Mouse (Mus musculus) lung, adult 18-20 months (tissue): ENCODE results near the gene Foxf1.
A peak's percentile ranks its signal among the peaks of the same experiment; 100 is the strongest.

Source experiments
- DNase-seq, 2 experiments: peaks; one replicate each; pipeline ENCODE4 v3.0.0; 2022; ENCODE audit warnings: mixed read lengths in 2 of 2

The Foxf1 gene

GRCm38 (mm10) chr8:121082218-121083092 lies 1.7 kb upstream of the Foxf1 start:
- no peak for DNase-seq

GRCm38 (mm10) chr8:121083093-121083935 lies 872 bp upstream of the Foxf1 start:
- DNase-seq, result peak; percentile 83 to 86

GRCm38 (mm10) chr8:121083936-121084209 lies 313 bp upstream of the Foxf1 start:
- DNase-seq, result no peak

DNA sequence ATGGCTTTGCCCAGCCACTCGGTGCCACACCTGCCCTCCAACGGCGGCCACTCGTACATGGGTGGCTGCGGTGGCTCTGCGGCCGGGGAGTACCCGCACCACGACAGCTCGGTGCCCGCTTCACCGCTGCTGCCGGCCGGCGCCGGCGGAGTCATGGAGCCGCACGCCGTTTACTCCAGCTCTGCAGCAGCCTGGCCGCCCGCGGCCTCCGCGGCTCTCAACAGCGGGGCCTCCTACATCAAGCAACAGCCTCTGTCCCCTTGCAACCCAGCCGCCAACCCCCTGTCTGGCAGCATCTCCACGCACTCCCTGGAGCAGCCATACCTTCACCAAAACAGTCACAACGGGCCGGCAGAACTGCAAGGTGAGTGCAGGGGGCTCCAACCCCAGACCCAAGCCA lies 825 bp downstream of the Foxf1 start:
- DNase-seq, result no peak

GRCm38 (mm10) chr8:121085561-121085960 lies 1.4 kb downstream of the Foxf1 start:
- no peak for DNase-seq

- DNase-seq, result no peak
Measured at GRCm38 (mm10) chr8:121086004-121086900, 2.1 kb downstream of the Foxf1 start.

GRCm38 (mm10) chr8:121088281-121088680 lies 4.1 kb downstream of the Foxf1 start:
- DNase-seq, result no peak

DNA sequence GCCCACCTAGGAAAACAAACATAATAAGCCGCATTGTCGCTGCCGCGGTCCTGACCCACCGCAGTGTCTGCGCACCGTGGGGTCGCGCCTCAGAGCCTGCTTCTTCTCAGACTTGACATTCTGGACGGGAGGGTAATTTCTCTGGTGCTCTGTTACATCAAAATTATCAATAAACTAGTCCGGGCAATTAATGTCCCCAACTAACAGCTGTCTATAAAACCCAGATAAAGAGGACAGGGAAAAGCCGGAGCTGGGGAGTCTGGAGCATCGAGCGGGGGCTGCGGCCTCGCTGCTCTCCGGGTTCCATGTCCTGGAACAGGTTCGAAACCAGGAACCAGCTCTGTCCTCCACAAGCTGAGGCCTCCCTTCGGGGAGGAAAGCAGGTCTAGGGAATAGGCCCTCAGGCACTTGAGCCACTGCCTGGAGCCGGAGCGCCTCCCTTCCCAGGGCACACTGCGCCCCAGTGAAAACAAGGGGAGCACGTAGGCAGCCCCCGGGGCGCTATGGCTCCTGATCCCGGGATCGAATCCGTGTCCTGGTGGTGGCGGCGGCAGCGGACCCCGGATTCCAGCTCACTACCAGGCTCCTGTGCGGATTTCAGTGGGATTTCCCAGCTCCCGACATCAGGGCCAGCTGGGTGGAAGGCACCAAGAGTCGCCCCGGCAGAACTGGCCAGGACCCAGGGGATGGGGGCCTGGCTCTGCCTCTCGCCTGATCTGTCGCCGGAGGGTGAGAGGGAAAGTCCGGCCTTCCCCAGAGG lies 4.9 kb downstream of the Foxf1 start:
- DNase-seq, result no peak

- no peak for DNase-seq
Measured at GRCm38 (mm10) chr8:121089631-121090380, 5.6 kb downstream of the Foxf1 start.

DNA sequence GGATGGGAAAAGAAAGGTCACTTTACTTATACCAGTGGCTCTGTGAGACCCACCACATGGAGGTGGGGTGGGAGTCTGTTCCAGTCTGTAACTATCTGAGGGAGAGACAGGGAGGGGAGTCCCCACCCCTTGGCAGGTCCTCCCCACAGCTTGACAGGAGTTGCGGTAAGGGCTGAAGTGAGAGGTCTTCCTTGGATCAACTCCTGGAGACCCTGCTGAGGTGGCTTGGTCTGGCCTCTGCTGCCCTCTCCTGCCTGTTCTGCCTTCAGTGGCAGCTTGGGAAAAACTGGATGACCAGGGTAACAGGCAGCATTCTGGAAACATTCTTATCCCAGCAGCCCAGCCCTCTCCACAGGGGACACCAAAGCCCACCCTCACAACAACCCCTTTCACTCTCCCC lies 6.5 kb downstream of the Foxf1 start:
- no peak for DNase-seq

DNA sequence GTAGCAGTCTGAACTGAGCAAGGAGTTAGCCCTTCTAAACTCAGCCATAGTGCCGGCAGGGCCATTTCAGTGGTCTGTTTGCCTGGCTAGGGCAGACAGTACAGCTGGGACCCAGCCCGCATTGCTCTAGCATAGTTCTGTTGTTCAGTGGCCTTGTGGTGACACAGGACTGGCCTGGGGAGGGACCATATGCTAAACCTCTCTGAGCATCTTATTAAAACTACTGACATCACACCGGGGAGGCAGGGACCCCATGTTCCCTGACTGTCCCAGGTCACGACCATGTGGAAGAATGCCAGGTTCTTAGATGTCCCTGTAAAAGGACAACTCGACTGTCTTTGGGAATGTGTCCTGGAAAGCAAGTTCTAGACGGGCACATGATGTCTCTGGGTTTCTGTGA lies 8.0 kb downstream of the Foxf1 start:
- DNase-seq, result peak in 1 of 2 experiments; percentile 73

DNA sequence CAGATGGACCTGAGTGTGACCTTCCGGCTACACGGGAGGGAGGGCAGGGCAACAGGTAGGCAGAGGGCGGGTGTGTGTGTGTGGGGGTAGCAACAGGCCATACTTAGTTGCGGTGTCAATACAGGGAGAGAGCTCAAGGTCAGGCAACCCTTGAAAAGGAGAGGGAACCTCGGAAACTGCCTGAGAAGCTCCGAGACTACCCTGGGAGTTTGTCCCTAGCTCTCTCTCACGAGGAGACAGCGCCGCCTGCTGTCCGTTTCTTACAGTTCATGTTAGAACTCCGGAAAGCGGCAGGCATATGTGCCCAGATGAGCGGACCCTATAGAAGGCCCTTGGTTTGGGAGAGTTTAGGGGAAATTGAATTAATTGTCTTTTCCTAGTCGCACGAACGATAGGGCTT lies 8.4 kb downstream of the Foxf1 start:
- DNase-seq, result peak; percentile 78 to 83

- no peak for DNase-seq
Measured at GRCm38 (mm10) chr8:121093496-121093895, 9.3 kb downstream of the Foxf1 start.

GRCm38 (mm10) chr8:121104049-121104818 lies 20.0 kb downstream of the Foxf1 start:
- peak in 1 of 2 experiments; percentile 64 for DNase-seq

- peak; percentile 98 to 99 for DNase-seq
Measured at GRCm38 (mm10) chr8:121107668-121108656, 23.8 kb downstream of the Foxf1 start, which contains the start of gene Mthfsd. Gene Mthfsd, minus strand, starts transcription at chr8:121108392.

DNA sequence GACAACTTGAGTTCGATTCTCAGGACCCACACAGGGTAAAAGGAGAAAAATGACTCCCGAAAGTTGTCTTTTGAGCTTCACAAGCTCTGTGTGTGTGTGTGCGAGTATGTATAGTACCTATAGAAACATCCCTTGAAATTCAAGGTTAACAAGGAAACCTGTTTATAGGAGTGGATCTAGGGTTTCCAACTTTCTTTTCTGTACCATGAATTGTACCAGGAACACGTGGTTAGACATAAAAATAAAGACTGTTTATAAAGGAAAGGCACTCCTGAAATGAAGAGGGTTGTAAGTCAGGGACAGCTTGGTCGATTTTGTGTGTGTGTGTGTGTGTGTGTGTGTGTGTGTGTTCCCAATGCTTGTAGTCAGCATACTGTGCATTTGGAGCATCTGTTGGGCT lies 24.5 kb downstream of the Foxf1 start:
- DNase-seq, result no peak

- no peak for DNase-seq
Measured at GRCm38 (mm10) chr8:121111145-121111907, 27.1 kb downstream of the Foxf1 start.

DNA sequence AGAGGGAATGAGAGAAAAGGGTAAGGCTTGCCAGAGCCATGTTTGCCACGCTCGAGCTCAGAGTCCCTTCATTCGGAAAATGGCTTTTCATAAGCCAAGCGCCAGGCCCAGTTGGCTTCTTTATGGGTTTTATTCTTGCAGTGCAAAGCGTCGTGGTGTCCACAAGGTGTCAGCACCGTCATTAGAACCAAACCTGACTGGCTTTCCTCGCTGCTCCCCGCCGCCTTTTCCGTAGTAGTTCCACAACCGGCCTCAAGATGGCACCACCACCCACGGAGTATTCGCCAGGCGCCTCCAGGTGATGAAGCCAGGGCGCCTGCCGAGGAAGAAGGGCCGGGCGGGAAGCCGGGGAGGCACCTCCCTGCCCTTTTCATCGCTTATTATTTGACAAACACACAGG lies 29.1 kb downstream of the Foxf1 start:
- peak; percentile 95 to 96 for DNase-seq
